Mouse (Mus musculus) E14TG2a.4 (cell line): ENCODE data around the gene Capza2.

Experiments
- CTCF ChIP-seq: conservative IDR thresholded peaks from 2 replicates; pipeline ENCODE4 v1.5.1; 2014; ENCODE audit warnings: low read length
- NANOG ChIP-seq: IDR thresholded peaks from 2 replicates; pipeline ENCODE4 v1.6.1; 2014; ENCODE audit warnings: borderline replicate concordance, low read length, mixed read lengths

- TF ChIP-seq CTCF (no peak), NANOG (no peak)
These were observed 65.0 kb downstream of the Capza2 start for GRCm38 (mm10) chr6:17700936-17701612.
